Mouse (Mus musculus) cortical plate, adult 2 months (tissue): Measurements from ENCODE around the gene Sgms1.

ENCODE experiments used
- CTCF ChIP-seq: fragments of 200-500 bp; IDR thresholded peaks from 2 replicates; pipeline ENCODE4 v1.5.1; 2011; ENCODE audit warnings: mild to moderate bottlenecking, control low read depth, low read length; ENCODE audit not compliant: insufficient read depth; ENCODE audit errors: extremely low read depth
- POLR2A ChIP-seq: fragments of 200-500 bp; IDR thresholded peaks from 2 replicates; pipeline ENCODE4 v1.6.1; 2011; ENCODE audit warnings: mild to moderate bottlenecking, low read length, control low read depth; ENCODE audit not compliant: insufficient read depth; ENCODE audit errors: extremely low read depth

DNA sequence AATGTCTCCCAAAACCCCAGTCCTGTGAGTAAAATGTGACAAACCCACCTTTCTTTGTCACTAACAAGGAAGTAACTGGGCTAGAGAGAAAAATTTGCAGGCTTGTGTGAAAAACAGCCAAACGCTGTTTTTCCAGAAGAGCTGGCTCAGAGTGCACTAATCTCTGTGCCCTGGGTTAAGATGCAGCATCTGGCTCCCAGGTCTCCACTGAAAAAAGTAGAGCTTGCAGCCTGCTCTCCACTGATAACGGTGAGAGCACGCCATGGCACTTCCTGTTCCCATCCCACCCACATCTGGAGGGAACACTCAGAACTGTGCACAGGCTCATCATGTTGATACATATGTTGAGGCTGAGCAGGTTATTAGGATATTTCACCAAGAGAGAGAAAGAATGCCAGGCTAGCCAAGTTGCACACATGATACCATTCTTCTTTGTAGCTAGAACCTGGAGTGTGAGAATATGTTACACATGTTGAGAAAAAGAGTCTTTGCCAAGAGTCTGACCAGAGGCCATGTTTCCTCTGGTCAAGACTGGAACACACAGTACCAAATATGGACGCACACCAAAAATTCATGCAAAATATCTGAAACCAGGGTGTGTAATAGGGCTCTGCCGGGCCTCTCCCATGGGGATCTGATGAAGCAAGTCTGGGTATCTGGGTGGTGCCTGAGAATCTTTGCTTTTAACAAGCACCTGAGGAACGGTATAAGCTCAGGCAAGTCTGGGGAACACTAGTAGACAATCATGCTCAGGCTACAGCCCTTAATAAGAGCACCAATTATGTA is 116.8 kb downstream of the Sgms1 start:
- TF ChIP-seq POLR2A (no peak), CTCF (no peak)
